Mouse (Mus musculus): ENCODE measurements around the gene Sppl3. TPM values are rescaled to one million over a fixed set of nuclear protein-coding genes. Genes with fewer than 3 reads are reported as not detected.

Sppl3 gene
- polyA plus RNA-seq, 1 experiment from 2014 or later, result 39.6 TPM

- no peak overlapping the region for H3K27ac ChIP-seq (ENCODE audit: low read depth)
- TF ChIP-seq CTCF (IDR thresholded peaks at IDR 0.05; ENCODE audit: low read depth), result no peak
- H3K27me3 ChIP-seq (ENCODE audit: insufficient read depth, low read length), result no peaks in the 10 kb centered on the region
- WGBS, result 55% methylated on average over 2 of the region's 2 CpGs
- H3K36me3 ChIP-seq (ENCODE audit: insufficient read depth), result no peaks in the 10 kb centered on the region
- DNase-seq (no peak), ATAC-seq (ENCODE audit: insufficient read depth) (no peak)
- H3K9me3 ChIP-seq (ENCODE audit: low read depth, low read length), result no peaks in the 10 kb centered on the region
- no peaks in the 10 kb centered on the region for H3K4me1 ChIP-seq (ENCODE audit: insufficient read depth)
- no peak overlapping the region for H3K4me3 ChIP-seq (ENCODE audit: low read depth, low read length)
- no peak overlapping the region for H3K9ac ChIP-seq
- H3K4me2 ChIP-seq, result no peak overlapping the region
Measured at GRCm38 (mm10) chr5:115000503-115000902, 10.4 kb upstream of the Sppl3 start.

DNA sequence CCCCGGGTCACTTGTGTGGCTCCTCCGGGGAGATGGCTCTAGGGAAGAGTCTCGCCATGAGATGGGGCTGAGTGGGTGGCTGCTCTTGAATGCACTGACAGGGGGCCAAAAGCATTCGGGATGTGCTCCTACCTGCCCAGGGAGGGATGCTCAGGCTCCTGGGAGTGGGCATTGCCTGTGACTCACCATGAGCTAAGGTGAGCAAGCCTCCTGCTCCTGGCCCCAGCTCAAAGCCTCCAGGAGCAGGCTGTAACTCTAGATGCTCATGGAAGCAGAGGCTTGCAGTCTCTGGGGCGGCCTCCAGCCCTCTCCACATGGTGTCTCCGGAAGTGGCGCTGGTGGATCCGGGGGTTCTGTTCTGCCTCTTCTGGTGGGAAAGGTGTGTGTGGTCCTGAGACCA is 9.5 kb upstream of the Sppl3 start:
- Histone ChIP-seq H3K4me1 (ENCODE audit: insufficient read depth) (no peaks in the 10 kb centered on the region), H3K36me3 (ENCODE audit: insufficient read depth) (no peaks in the 10 kb centered on the region), H3K4me2 (no peak overlapping the region), H3K27ac (ENCODE audit: low read depth) (no peak overlapping the region), H3K4me3 (ENCODE audit: low read depth, low read length) (no peak overlapping the region), H3K27me3 (ENCODE audit: insufficient read depth, low read length) (no peaks in the 10 kb centered on the region), H3K9me3 (ENCODE audit: low read depth, low read length) (no peaks in the 10 kb centered on the region), H3K9ac (no peak overlapping the region)
- DNase-seq (no peak), ATAC-seq (ENCODE audit: insufficient read depth) (no peak)
- TF ChIP-seq CTCF (IDR thresholded peaks at IDR 0.05; ENCODE audit: low read depth), result no peak
- WGBS, result 76% methylated on average over 8 of the region's 8 CpGs

DNA sequence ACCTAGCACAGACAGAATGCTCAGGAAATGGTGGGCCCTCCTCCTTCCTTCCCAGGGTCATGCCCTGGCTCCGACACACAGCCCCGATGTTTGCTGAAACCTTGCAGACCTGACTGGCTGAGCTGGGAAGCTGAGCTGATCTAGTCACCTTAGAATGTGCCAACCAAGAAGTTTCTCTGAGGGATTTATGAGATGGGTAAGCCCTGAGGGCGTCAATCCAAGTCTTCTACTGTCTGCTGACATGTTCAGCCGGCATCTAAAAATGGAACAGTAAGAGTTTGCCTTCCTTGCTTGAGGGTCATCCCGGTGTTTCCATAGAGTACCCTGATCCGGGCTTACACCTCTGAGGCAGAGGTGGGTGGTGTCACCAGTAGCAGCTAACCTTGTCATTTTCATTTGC is 8.2 kb upstream of the Sppl3 start:
- ATAC-seq (ENCODE audit: insufficient read depth), result no peak
- no peak for DNase-seq
- no peaks in the 10 kb centered on the region for H3K4me1 ChIP-seq (ENCODE audit: insufficient read depth)
- WGBS, result 37% methylated on average over 6 of the region's 6 CpGs
- no peaks in the 10 kb centered on the region for H3K9me3 ChIP-seq (ENCODE audit: low read depth, low read length)
- no peak overlapping the region for H3K9ac ChIP-seq
- no peak overlapping the region for H3K4me2 ChIP-seq
- H3K4me3 ChIP-seq (ENCODE audit: low read depth, low read length), result no peak overlapping the region
- H3K27me3 ChIP-seq (ENCODE audit: insufficient read depth, low read length), result no peaks in the 10 kb centered on the region
- H3K36me3 ChIP-seq (ENCODE audit: insufficient read depth), result no peaks in the 10 kb centered on the region
- TF ChIP-seq CTCF (IDR thresholded peaks at IDR 0.05; ENCODE audit: low read depth), result no peak
- no peak overlapping the region for H3K27ac ChIP-seq (ENCODE audit: low read depth)

GRCm38 (mm10) chr5:115003224-115003873 is 7.6 kb upstream of the Sppl3 start:
- Histone ChIP-seq H3K9me3 (ENCODE audit: low read depth, low read length) (no peaks in the 10 kb centered on the region), H3K4me1 (ENCODE audit: insufficient read depth) (no peaks in the 10 kb centered on the region), H3K4me2 (no peak overlapping the region), H3K9ac (no peak overlapping the region), H3K4me3 (ENCODE audit: low read depth, low read length) (no peak overlapping the region), H3K27ac (ENCODE audit: low read depth) (no peak overlapping the region), H3K36me3 (ENCODE audit: insufficient read depth) (no peaks in the 10 kb centered on the region), H3K27me3 (ENCODE audit: insufficient read depth, low read length) (no peaks in the 10 kb centered on the region)
- no peak for ATAC-seq (ENCODE audit: insufficient read depth)
- WGBS, result 68% methylated on average over 13 of the region's 13 CpGs
- no peak for DNase-seq
- no peak for TF ChIP-seq CTCF (IDR thresholded peaks at IDR 0.05; ENCODE audit: low read depth)

- no peaks in the 10 kb centered on the region for H3K9me3 ChIP-seq (ENCODE audit: low read depth, low read length)
- H3K36me3 ChIP-seq (ENCODE audit: insufficient read depth), result no peaks in the 10 kb centered on the region
- TF ChIP-seq CTCF (IDR thresholded peaks at IDR 0.05; ENCODE audit: low read depth), result no peak
- H3K4me2 ChIP-seq, result no peak overlapping the region
- WGBS, result 87% methylated on average over 5 of the region's 5 CpGs
- no peak overlapping the region for H3K4me3 ChIP-seq (ENCODE audit: low read depth, low read length)
- peaks cover 5% of the 10 kb centered on the region; the same call in 1 of the 2 replicates for H3K4me1 ChIP-seq (ENCODE audit: insufficient read depth)
- H3K27ac ChIP-seq (ENCODE audit: low read depth), result no peak overlapping the region
- no peaks in the 10 kb centered on the region for H3K27me3 ChIP-seq (ENCODE audit: insufficient read depth, low read length)
- no peak for ATAC-seq (ENCODE audit: insufficient read depth)
- DNase-seq, result no peak
- no peak overlapping the region for H3K9ac ChIP-seq
Measured at GRCm38 (mm10) chr5:115007768-115008167, 3.2 kb upstream of the Sppl3 start.

DNA sequence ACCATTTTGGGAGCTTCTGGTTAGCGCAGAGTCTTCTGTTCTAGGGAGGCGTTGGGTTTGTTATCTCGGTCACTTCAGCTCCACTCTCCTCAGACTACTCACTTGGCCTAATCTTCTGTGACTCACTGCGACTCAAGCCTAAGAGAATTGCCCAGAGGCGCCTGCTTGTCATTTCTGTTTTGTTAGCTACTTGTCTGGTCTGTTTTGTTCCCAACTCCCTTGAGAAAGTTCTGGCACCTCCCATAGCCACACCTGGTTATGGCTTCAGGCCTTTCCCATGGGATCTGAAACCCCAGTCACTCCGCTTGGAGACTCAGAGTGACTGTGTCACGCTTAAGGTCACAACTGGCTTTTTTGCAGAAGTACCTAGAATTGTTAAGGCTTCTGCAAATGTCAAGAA is 2.6 kb upstream of the Sppl3 start:
- Histone ChIP-seq H3K4me3 (ENCODE audit: low read depth, low read length) (no peak overlapping the region), H3K4me2 (no peak overlapping the region), H3K36me3 (ENCODE audit: insufficient read depth) (no peaks in the 10 kb centered on the region), H3K9ac (no peak overlapping the region), H3K9me3 (ENCODE audit: low read depth, low read length) (no peaks in the 10 kb centered on the region), H3K27ac (ENCODE audit: low read depth) (no peak overlapping the region), H3K27me3 (ENCODE audit: insufficient read depth, low read length) (no peaks in the 10 kb centered on the region), H3K4me1 (ENCODE audit: insufficient read depth) (peaks cover 10% of the 10 kb centered on the region; the same call in 1 of the 2 replicates)
- DNase-seq (no peak), ATAC-seq (ENCODE audit: insufficient read depth) (no peak)
- TF ChIP-seq CTCF (IDR thresholded peaks at IDR 0.05; ENCODE audit: low read depth), result no peak
- 82% methylated on average over 7 of the region's 7 CpGs for WGBS

GRCm38 (mm10) chr5:115009143-115009542 is 1.8 kb upstream of the Sppl3 start:
- Histone ChIP-seq H3K4me2 (no peak overlapping the region), H3K4me3 (ENCODE audit: low read depth, low read length) (no peak overlapping the region), H3K9ac (no peak overlapping the region), H3K9me3 (ENCODE audit: low read depth, low read length) (no peaks in the 10 kb centered on the region), H3K27me3 (ENCODE audit: insufficient read depth, low read length) (no peaks in the 10 kb centered on the region), H3K36me3 (ENCODE audit: insufficient read depth) (no peaks in the 10 kb centered on the region), H3K27ac (ENCODE audit: low read depth) (no peak overlapping the region), H3K4me1 (ENCODE audit: insufficient read depth) (peaks cover 10% of the 10 kb centered on the region)
- ATAC-seq (ENCODE audit: insufficient read depth) (no peak), DNase-seq (no peak)
- TF ChIP-seq CTCF (IDR thresholded peaks at IDR 0.05; ENCODE audit: low read depth), result no peak
- WGBS, result 94% methylated on average over 6 of the region's 6 CpGs
